Mouse (Mus musculus): ENCODE results near the gene Kif3a.
"Not testable (repeated sequence)": the region's sequence is repeated elsewhere in the genome, so short reads cannot be mapped to it uniquely, and the experiment has no call there.

Gene Kif3a

GRCm38 (mm10) chr11:53543021-53543420 lies 24.2 kb upstream of the Kif3a start:
- DNase-seq (ENCODE audit: low read depth, low spot score): no peak

DNA sequence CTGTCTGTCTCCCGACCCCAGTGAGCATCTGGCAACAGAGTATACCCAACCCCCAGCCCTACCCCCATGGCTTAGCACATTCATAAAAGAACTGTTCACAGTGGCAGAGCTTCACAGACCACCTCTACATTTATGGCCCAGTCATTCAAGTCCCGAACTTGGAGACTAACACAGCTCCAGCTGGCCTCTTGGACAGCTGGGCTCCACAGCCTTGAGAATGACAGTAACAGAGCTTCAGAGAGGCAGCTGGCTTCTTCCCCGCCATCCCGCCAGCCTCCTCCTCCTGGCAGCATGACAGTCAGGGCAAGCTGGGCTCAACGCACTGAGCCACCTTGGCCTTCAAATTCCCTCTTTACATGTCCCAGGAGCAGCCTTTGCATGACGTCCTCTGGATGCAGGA lies 20.9 kb upstream of the Kif3a start:
- no peak for DNase-seq (ENCODE audit: low read depth, low spot score)

- no peak for DNase-seq (ENCODE audit: low read depth, low spot score)
Measured at GRCm38 (mm10) chr11:53547566-53547965, 19.6 kb upstream of the Kif3a start.

GRCm38 (mm10) chr11:53548036-53548605 lies 19.1 kb upstream of the Kif3a start:
- no peak for DNase-seq (ENCODE audit: low read depth, low spot score)

- DNase-seq (ENCODE audit: low read depth, low spot score): no peak
Measured at GRCm38 (mm10) chr11:53550714-53551113, 16.5 kb upstream of the Kif3a start.

GRCm38 (mm10) chr11:53551754-53552153 lies 15.4 kb upstream of the Kif3a start:
- peak; percentile 44 for DNase-seq (ENCODE audit: low read depth, low spot score)

DNA sequence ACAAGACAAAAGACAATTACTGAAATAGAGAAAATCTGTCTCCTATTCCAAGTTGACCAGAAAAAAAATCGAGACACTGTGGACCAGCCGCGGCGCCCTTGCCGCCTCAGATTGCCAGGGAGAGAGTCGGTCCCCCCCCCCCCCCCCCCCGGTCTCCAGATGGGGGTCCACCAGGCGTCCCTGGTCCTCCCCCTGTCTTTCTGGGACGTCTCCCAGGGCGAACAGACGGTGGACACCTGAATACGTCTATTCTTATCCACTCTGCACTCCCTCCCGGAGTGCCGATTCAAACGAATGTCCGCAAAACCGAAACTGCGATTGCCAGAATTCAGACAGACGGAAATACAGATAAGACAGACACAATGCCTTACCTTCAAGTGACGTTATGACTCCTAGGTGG lies 10.7 kb upstream of the Kif3a start:
- DNase-seq (ENCODE audit: low read depth, low spot score): not testable (repeated sequence)

- not testable (repeated sequence) for DNase-seq (ENCODE audit: low read depth, low spot score)
Measured at GRCm38 (mm10) chr11:53557992-53558391, 9.2 kb upstream of the Kif3a start.

DNA sequence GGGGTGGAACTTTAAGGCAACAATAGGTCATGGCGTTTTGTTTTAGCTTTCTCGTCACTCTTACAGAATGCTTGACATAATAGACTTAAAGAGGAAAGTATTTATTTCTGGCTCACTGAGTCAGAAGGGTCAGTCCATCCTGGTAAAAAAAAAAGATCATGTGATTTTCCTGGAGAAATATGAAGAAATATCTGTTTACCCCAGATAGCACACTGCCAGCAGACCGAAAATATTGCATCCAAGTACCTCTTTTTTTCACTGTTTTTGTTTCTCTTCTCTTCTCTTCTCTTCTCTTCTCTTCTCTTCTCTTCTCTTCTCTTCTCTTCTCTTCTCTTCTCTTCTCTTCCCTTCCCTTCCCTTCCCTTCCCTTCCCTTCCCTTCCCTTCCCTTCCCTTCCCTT lies 7.2 kb upstream of the Kif3a start:
- DNase-seq (ENCODE audit: low read depth, low spot score): not testable (repeated sequence)

- DNase-seq (ENCODE audit: low read depth, low spot score): no peak
Measured at GRCm38 (mm10) chr11:53561986-53562385, 5.2 kb upstream of the Kif3a start.

DNA sequence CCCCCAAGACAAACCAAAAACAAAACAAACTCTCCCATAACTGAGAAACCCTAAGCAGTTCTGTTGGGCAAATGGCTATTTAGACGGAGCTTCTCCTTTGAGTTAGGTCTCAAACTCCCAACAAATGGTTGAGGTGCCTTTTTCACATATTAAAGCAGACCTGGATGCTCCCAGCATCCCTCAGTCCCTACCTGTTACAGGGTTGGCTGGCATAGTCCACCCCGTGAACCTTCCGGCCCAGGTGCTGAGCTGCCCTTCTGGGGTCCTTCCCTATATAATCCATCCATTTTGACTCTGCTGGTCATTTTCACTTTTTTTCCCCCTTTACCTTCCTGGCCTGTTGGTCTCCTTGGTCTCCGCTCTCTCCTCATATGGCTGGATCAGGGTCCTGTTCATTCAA lies 533 bp upstream of the Kif3a start:
- no peak for DNase-seq (ENCODE audit: low read depth, low spot score)

DNA sequence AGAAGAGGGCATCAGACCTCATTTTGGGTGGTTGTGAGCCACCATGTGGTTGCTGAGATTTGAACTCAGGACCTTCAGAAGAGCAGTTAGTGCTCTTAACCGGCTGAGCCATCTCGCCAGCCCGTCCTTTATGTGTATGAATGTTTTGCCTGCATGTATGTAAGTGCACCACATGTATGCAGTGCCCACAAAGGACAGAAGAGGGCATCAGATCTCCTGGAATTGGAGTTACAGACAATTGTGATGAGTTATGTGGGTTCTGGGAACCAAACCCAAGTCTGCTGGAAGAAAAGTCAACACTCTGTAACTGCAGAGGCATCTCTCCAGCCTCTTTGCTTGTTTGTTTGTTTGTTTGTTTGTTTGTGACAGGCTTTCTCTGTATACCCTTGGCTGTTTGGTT lies 13.4 kb downstream of the Kif3a start:
- no peak for DNase-seq (ENCODE audit: low read depth, low spot score)

GRCm38 (mm10) chr11:53583151-53583550 lies 16.0 kb downstream of the Kif3a start:
- DNase-seq (ENCODE audit: low read depth, low spot score): no peak

GRCm38 (mm10) chr11:53584849-53585248 lies 17.7 kb downstream of the Kif3a start:
- peak; percentile 11 for DNase-seq (ENCODE audit: low read depth, low spot score)

GRCm38 (mm10) chr11:53585510-53585909 lies 18.3 kb downstream of the Kif3a start:
- DNase-seq (ENCODE audit: low read depth, low spot score): no peak

- no peak for DNase-seq (ENCODE audit: low read depth, low spot score)
Measured at GRCm38 (mm10) chr11:53588279-53588678, 21.1 kb downstream of the Kif3a start.

DNA sequence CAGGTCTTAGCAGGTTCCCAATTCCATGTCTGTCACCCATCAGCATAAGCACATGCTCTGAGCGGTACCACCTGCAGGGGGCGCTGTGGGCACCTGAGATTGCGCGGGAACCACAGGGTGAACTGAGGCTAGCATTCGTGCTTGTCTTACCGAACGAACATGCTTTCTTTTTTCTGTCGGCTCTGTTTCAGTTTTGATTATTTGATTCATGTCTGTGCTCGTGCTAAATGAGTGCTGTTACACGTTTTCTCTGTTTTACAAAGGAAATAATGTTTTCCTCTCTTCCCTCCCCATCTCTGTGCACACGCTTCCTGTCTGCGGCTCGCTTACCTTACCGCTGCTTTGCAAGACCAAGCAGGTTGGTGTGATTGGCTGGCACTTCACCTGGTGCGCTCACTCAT lies 23.2 kb downstream of the Kif3a start:
- DNase-seq (ENCODE audit: low read depth, low spot score): peak; percentile 53

DNA sequence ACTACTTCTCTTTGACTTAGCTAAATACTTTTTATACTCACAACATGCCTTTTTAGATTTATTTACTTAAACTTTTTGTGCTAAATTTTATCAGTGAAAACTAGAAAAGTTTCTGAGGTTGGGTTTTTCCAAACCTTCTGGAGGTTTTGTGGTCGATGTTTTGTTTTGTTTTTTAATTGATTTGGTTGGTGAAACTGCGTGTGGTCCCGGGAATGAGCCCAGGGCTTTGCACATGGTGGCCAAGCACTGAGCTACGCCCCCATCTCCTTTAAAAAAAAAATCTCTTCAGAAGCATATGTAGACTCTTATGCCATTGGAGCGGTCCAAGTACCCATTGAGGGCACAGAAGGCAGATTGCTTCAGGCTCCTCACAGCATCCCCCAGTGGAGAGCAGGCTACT lies 23.9 kb downstream of the Kif3a start:
- DNase-seq (ENCODE audit: low read depth, low spot score): no peak

- no peak for DNase-seq (ENCODE audit: low read depth, low spot score)
Measured at GRCm38 (mm10) chr11:53604983-53605382, 37.8 kb downstream of the Kif3a start.

DNA sequence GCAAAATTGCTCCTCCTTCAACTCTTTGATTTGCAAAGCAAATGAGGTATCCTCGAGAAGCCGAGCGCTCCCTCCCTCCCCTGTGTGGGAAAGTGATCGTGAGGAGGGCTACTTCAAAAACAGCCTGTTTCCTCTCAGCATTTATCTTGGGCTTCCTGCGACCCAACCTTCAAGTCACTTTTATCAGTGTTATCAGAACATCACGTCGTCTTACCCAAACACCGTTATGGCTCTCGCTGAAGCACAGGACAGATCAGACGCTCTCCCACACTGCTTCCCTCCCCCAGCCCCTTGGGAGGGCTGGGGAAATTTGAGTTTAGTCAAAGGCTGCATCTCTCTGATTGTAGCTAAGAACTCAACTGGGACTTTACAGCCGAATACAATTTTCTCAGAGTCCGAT lies 38.4 kb downstream of the Kif3a start:
- DNase-seq (ENCODE audit: low read depth, low spot score): no peak

GRCm38 (mm10) chr11:53609231-53609630 lies 42.1 kb downstream of the Kif3a start:
- no peak for DNase-seq (ENCODE audit: low read depth, low spot score)

DNA sequence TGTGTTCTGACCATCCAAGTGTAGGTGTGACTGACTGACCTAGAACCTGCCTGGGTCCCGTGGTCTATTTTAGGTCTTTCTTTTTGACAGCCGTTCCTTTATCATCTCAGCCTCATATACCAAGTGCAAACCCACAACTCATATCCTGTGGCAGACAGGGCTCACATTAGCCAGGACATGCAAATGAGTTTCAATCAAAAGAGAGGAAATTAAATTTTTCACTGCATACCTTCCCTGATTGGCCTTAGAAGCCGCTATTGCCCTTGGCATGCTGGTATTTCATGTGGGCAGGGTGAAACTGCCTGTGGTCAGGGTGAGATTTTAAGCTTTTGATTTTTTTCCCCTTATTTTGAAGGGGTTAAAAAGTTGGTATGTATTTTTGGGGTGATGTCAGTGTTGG lies 42.5 kb downstream of the Kif3a start:
- DNase-seq (ENCODE audit: low read depth, low spot score): no peak

- no peak for DNase-seq (ENCODE audit: low read depth, low spot score)
Measured at GRCm38 (mm10) chr11:53615172-53615571, 48.0 kb downstream of the Kif3a start.

GRCm38 (mm10) chr11:53615575-53615974 lies 48.4 kb downstream of the Kif3a start:
- DNase-seq (ENCODE audit: low read depth, low spot score): no peak

Measured in mesoderm, embryonic 11.5 days (tissue).